Mouse (Mus musculus): Measurements from ENCODE around the gene Ptcd1.
"Not testable (repeated sequence)": the region's sequence is repeated elsewhere in the genome, so short reads cannot be mapped to it uniquely, and the experiment has no call there.

Gene Ptcd1

GRCm38 (mm10) chr5:145166536-145167305 is at the start of gene Ptcd1, which contains the start of gene Cpsf4:
TSS of gene Ptcd1 (minus strand) at chr5:145167108.
TSS of gene Cpsf4 (plus strand) at chr5:145167213.
- peak; percentile 99 for DNase-seq (ENCODE audit: low read depth, low spot score)

GRCm38 (mm10) chr5:145214679-145215078 is 47.8 kb upstream of the Ptcd1 start:
- no peak for DNase-seq (ENCODE audit: low read depth, low spot score)

- no peak for DNase-seq (ENCODE audit: low read depth, low spot score)
Measured at GRCm38 (mm10) chr5:145213505-145213904, 46.6 kb upstream of the Ptcd1 start.

- DNase-seq (ENCODE audit: low read depth, low spot score) = no peak
Measured at GRCm38 (mm10) chr5:145212216-145212615, 45.3 kb upstream of the Ptcd1 start.

GRCm38 (mm10) chr5:145211340-145211739 is 44.4 kb upstream of the Ptcd1 start:
- DNase-seq (ENCODE audit: low read depth, low spot score) = no peak

GRCm38 (mm10) chr5:145208391-145208790 is 41.5 kb upstream of the Ptcd1 start:
- not testable (repeated sequence) for DNase-seq (ENCODE audit: low read depth, low spot score)

- no peak for DNase-seq (ENCODE audit: low read depth, low spot score)
Measured at GRCm38 (mm10) chr5:145207954-145208353, 41.0 kb upstream of the Ptcd1 start.

- no peak for DNase-seq (ENCODE audit: low read depth, low spot score)
Measured at GRCm38 (mm10) chr5:145207385-145207784, 40.5 kb upstream of the Ptcd1 start.

GRCm38 (mm10) chr5:145205041-145205440 is 38.1 kb upstream of the Ptcd1 start:
- no peak for DNase-seq (ENCODE audit: low read depth, low spot score)

- peak; percentile 98 for DNase-seq (ENCODE audit: low read depth, low spot score)
Measured at GRCm38 (mm10) chr5:145203936-145204691, 37.2 kb upstream of the Ptcd1 start, which contains the start of gene Zkscan5. TSS of gene Zkscan5 (plus strand) at chr5:145204562.

- no peak for DNase-seq (ENCODE audit: low read depth, low spot score)
Measured at GRCm38 (mm10) chr5:145202446-145202845, 35.5 kb upstream of the Ptcd1 start.

- peak; percentile 82 for DNase-seq (ENCODE audit: low read depth, low spot score)
Measured at GRCm38 (mm10) chr5:145201321-145201991, 34.5 kb upstream of the Ptcd1 start, which contains the start of gene Zkscan14. TSS of gene Zkscan14 (minus strand) at chr5:145201868.

GRCm38 (mm10) chr5:145200387-145200786 is 33.5 kb upstream of the Ptcd1 start:
- no peak for DNase-seq (ENCODE audit: low read depth, low spot score)

- no peak for DNase-seq (ENCODE audit: low read depth, low spot score)
Measured at GRCm38 (mm10) chr5:145191962-145192361, 25.1 kb upstream of the Ptcd1 start, which contains the start of gene Atp5j2. TSS of gene Atp5j2 (minus strand) at chr5:145192062.

- DNase-seq (ENCODE audit: low read depth, low spot score) = peak; percentile 89
Measured at GRCm38 (mm10) chr5:145190875-145191798, 24.2 kb upstream of the Ptcd1 start.

GRCm38 (mm10) chr5:145190373-145190772 is 23.5 kb upstream of the Ptcd1 start:
- DNase-seq (ENCODE audit: low read depth, low spot score) = no peak

- DNase-seq (ENCODE audit: low read depth, low spot score) = no peak
Measured at GRCm38 (mm10) chr5:145189416-145189815, 22.5 kb upstream of the Ptcd1 start.

GRCm38 (mm10) chr5:145185244-145185643 is 18.3 kb upstream of the Ptcd1 start:
- no peak for DNase-seq (ENCODE audit: low read depth, low spot score)

- no peak for DNase-seq (ENCODE audit: low read depth, low spot score)
Measured at GRCm38 (mm10) chr5:145178461-145178980, 11.6 kb upstream of the Ptcd1 start.

- DNase-seq (ENCODE audit: low read depth, low spot score) = peak; percentile 8
Measured at GRCm38 (mm10) chr5:145167306-145167661, 376 bp upstream of the Ptcd1 start.

- DNase-seq (ENCODE audit: low read depth, low spot score) = no peak
Measured at GRCm38 (mm10) chr5:145165184-145165583, 1.7 kb downstream of the Ptcd1 start.
